Mouse (Mus musculus) neural tube, embryonic 15.5 days (tissue): ENCODE measurements around the gene Znrf1. TPM values are rescaled to one million over a fixed set of nuclear protein-coding genes. Genes with fewer than 3 reads are reported as not detected.

Source experiments
- ATAC-seq: fragments of 200-750 bp; cut with Nextera tagmentation; 2 replicates; pipeline ENCODE4 v1.8.0; 2017; ENCODE audit warnings: mild to moderate bottlenecking, moderate TSS enrichment, moderate library complexity; ENCODE audit not compliant: low FRiP score
- H3K27ac ChIP-seq: fragments of 300-500 bp; sonication (generic); replicated peaks from 2 replicates; pipeline ENCODE4 v1.5.1; 2015; ENCODE audit warnings: mild to moderate bottlenecking, inconsistent platforms
- H3K27me3 ChIP-seq: fragments of 300-500 bp; sonication (generic); replicated peaks from 2 replicates; pipeline ENCODE4 v1.6.1; 2015; ENCODE audit warnings: inconsistent platforms
- H3K36me3 ChIP-seq: fragments of 300-500 bp; sonication (generic); 2 replicates; pipeline ENCODE4 v1.6.1; 2015; ENCODE audit warnings: inconsistent platforms
- H3K4me1 ChIP-seq: fragments of 300-500 bp; sonication (generic); 2 replicates; pipeline ENCODE4 v1.6.1; 2015; ENCODE audit warnings: inconsistent platforms
- H3K4me2 ChIP-seq: fragments of 300-500 bp; sonication (generic); 2 replicates; pipeline ENCODE4 v1.6.1; 2015; ENCODE audit warnings: inconsistent platforms, mild to moderate bottlenecking, moderate library complexity
- H3K4me3 ChIP-seq: fragments of 300-500 bp; sonication (generic); replicated peaks from 2 replicates; pipeline ENCODE4 v1.5.1; 2015; ENCODE audit warnings: mild to moderate bottlenecking, inconsistent platforms
- H3K9ac ChIP-seq: fragments of 300-500 bp; sonication (generic); replicated peaks from 2 replicates; pipeline ENCODE4 v1.6.1; 2015; ENCODE audit warnings: mild to moderate bottlenecking, inconsistent platforms
- H3K9me3 ChIP-seq: fragments of 300-500 bp; sonication (generic); replicated peaks from 2 replicates; pipeline ENCODE4 v1.6.1; 2016; ENCODE audit warnings: inconsistent platforms
- WGBS: fragments of 180-500 bp; shearing (Covaris S2); methylation state at CpG from one replicate; pipeline ENCODE4 v1.1.7; 2015; ENCODE audit warnings: mixed read lengths; 5-methylcytosine and 5-hydroxymethylcytosine counted together
- polyA plus RNA-seq: library from polyadenylated mRNA; unstranded; fragments of >200 nt; fragmentation: Nextera tagmentation; extraction: Ambion mirVana; gene quantifications from 2 replicates; pipeline ENCODE4 v1.2.1, GENCODE M21; 2015

Gene Znrf1
- polyA plus RNA-seq, 1 experiment from 2014 or later, result 93.3 TPM

- no peak overlapping the region for H3K4me2 ChIP-seq
- H3K27ac ChIP-seq, result no peak overlapping the region
- H3K36me3 ChIP-seq, result peaks cover 3% of the 10 kb centered on the region; the same call in 1 of the 2 replicates
- H3K27me3 ChIP-seq, result no peaks in the 10 kb centered on the region
- H3K4me1 ChIP-seq, result peaks cover 3% of the 10 kb centered on the region
- no peak overlapping the region for H3K4me3 ChIP-seq
- no peak for ATAC-seq
- 93% methylated on average over 7 of the region's 7 CpGs for WGBS
- H3K9ac ChIP-seq, result no peak overlapping the region
- H3K9me3 ChIP-seq, result no peaks in the 10 kb centered on the region
Measured at GRCm38 (mm10) chr8:111607414-111607813, 71.5 kb downstream of the Znrf1 start.

- H3K9ac ChIP-seq, result no peak overlapping the region
- WGBS, result 75% methylated on average over 5 of the region's 5 CpGs
- H3K27me3 ChIP-seq, result no peaks in the 10 kb centered on the region
- no peaks in the 10 kb centered on the region for H3K9me3 ChIP-seq
- no peak overlapping the region for H3K4me2 ChIP-seq
- H3K4me3 ChIP-seq, result no peak overlapping the region
- H3K27ac ChIP-seq, result no peak overlapping the region
- ATAC-seq, result no peak
- H3K4me1 ChIP-seq, result peaks cover 8% of the 10 kb centered on the region; the same call in 1 of the 2 replicates
- H3K36me3 ChIP-seq, result 0 out of 2 replicates have a peak, but pooled peaks cover 3% of the 10 kb centered on the region
Measured at GRCm38 (mm10) chr8:111613181-111613580, 77.3 kb downstream of the Znrf1 start.

GRCm38 (mm10) chr8:111614786-111615701, 79.1 kb downstream of the Znrf1 start:
- Histone ChIP-seq H3K27ac (no peak overlapping the region), H3K36me3 (peaks cover 7% of the 10 kb centered on the region; the same call in 1 of the 2 replicates), H3K9me3 (no peaks in the 10 kb centered on the region), H3K4me2 (no peak overlapping the region), H3K4me1 (peaks cover 8% of the 10 kb centered on the region; the same call in 1 of the 2 replicates), H3K4me3 (no peak overlapping the region), H3K27me3 (no peaks in the 10 kb centered on the region), H3K9ac (no peak overlapping the region)
- 88% methylated on average over 6 of the region's 6 CpGs for WGBS
- no peak for ATAC-seq

- Histone ChIP-seq H3K9me3 (no peaks in the 10 kb centered on the region), H3K4me1 (peaks cover 13% of the 10 kb centered on the region; the same call in 1 of the 2 replicates), H3K27me3 (no peaks in the 10 kb centered on the region), H3K27ac (no peak overlapping the region), H3K36me3 (peaks cover 22% of the 10 kb centered on the region; the same call in 1 of the 2 replicates), H3K9ac (no peak overlapping the region), H3K4me3 (no peak overlapping the region), H3K4me2 (no peak overlapping the region)
- ATAC-seq, result no peak
- WGBS, result 55% methylated on average over 6 of the region's 6 CpGs
Measured at GRCm38 (mm10) chr8:111617812-111618211, 81.9 kb downstream of the Znrf1 start.

- ATAC-seq, result no peak
- 94% methylated on average over 4 of the region's 4 CpGs for WGBS
Measured at GRCm38 (mm10) chr8:111618273-111618672, 82.4 kb downstream of the Znrf1 start.

GRCm38 (mm10) chr8:111619936-111620335, 84.0 kb downstream of the Znrf1 start:
- 79% methylated on average over 1 of the region's 1 CpGs for WGBS
- no peak for ATAC-seq

More at GRCm38 (mm10) chr8:111618273-111618672, 82.4 kb downstream of the Znrf1 start:
- no peak overlapping the region for H3K4me2 ChIP-seq
- H3K27ac ChIP-seq, result no peak overlapping the region
- H3K4me1 ChIP-seq, result peaks cover 13% of the 10 kb centered on the region; the same call in 1 of the 2 replicates
- H3K36me3 ChIP-seq, result peaks cover 22% of the 10 kb centered on the region; the same call in 1 of the 2 replicates
- H3K9me3 ChIP-seq, result no peaks in the 10 kb centered on the region
- no peaks in the 10 kb centered on the region for H3K27me3 ChIP-seq
- H3K4me3 ChIP-seq, result no peak overlapping the region
- no peak overlapping the region for H3K9ac ChIP-seq

GRCm38 (mm10) chr8:111622104-111622503, 86.2 kb downstream of the Znrf1 start:
- H3K36me3 ChIP-seq, result peaks cover 22% of the 10 kb centered on the region; the same call in 1 of the 2 replicates

More at GRCm38 (mm10) chr8:111619936-111620335, 84.0 kb downstream of the Znrf1 start:
- no peak overlapping the region for H3K27ac ChIP-seq
- peaks cover 18% of the 10 kb centered on the region; the same call in 1 of the 2 replicates for H3K4me1 ChIP-seq
- H3K4me3 ChIP-seq, result no peak overlapping the region
- H3K9me3 ChIP-seq, result no peaks in the 10 kb centered on the region
- no peaks in the 10 kb centered on the region for H3K27me3 ChIP-seq
- H3K9ac ChIP-seq, result no peak overlapping the region
- no peak overlapping the region for H3K4me2 ChIP-seq
- H3K36me3 ChIP-seq, result peaks cover 22% of the 10 kb centered on the region; the same call in 1 of the 2 replicates

GRCm38 (mm10) chr8:111622553-111622952, 86.7 kb downstream of the Znrf1 start:
- Histone ChIP-seq H3K4me3 (no peak overlapping the region), H3K4me2 (no peak overlapping the region), H3K36me3 (peaks cover 22% of the 10 kb centered on the region; the same call in 1 of the 2 replicates), H3K9ac (no peak overlapping the region), H3K27me3 (no peaks in the 10 kb centered on the region), H3K9me3 (no peaks in the 10 kb centered on the region), H3K27ac (0 out of 2 replicates have a peak overlapping the region, but pooled peaks have one; percentile 7), H3K4me1 (0 out of 2 replicates have a peak, but pooled peaks cover 10% of the 10 kb centered on the region)
- WGBS, result 65% methylated on average over 10 of the region's 10 CpGs
- ATAC-seq, result no peak

More at GRCm38 (mm10) chr8:111622104-111622503, 86.2 kb downstream of the Znrf1 start:
- Histone ChIP-seq H3K9me3 (no peaks in the 10 kb centered on the region), H3K4me2 (no peak overlapping the region), H3K4me1 (0 out of 2 replicates have a peak, but pooled peaks cover 10% of the 10 kb centered on the region), H3K27me3 (no peaks in the 10 kb centered on the region), H3K27ac (0 out of 2 replicates have a peak overlapping the region, but pooled peaks have one; percentile 7), H3K9ac (no peak overlapping the region), H3K4me3 (no peak overlapping the region)
- 59% methylated on average over 3 of the region's 3 CpGs for WGBS
- no peak for ATAC-seq

- ATAC-seq, result no peak
- Histone ChIP-seq H3K27ac (no peak overlapping the region), H3K4me2 (no peak overlapping the region), H3K27me3 (no peaks in the 10 kb centered on the region), H3K36me3 (peaks cover 22% of the 10 kb centered on the region; the same call in 1 of the 2 replicates), H3K9me3 (no peaks in the 10 kb centered on the region), H3K9ac (no peak overlapping the region), H3K4me3 (no peak overlapping the region), H3K4me1 (0 out of 2 replicates have a peak, but pooled peaks cover 10% of the 10 kb centered on the region)
- 82% methylated on average over 12 of the region's 12 CpGs for WGBS
Measured at GRCm38 (mm10) chr8:111624081-111624852, 88.4 kb downstream of the Znrf1 start.

GRCm38 (mm10) chr8:111624853-111625221, 88.9 kb downstream of the Znrf1 start:
- Histone ChIP-seq H3K36me3 (peaks cover 21% of the 10 kb centered on the region; the same call in 1 of the 2 replicates), H3K4me2 (no peak overlapping the region), H3K9me3 (no peaks in the 10 kb centered on the region), H3K27ac (no peak overlapping the region), H3K4me1 (peaks cover 13% of the 10 kb centered on the region), H3K9ac (no peak overlapping the region), H3K27me3 (no peaks in the 10 kb centered on the region), H3K4me3 (no peak overlapping the region)
- no peak for ATAC-seq
- 92% methylated on average over 10 of the region's 10 CpGs for WGBS
